Mouse (Mus musculus) spleen, adult 2 months (tissue): ENCODE measurements around the gene Rpl9. TPM values are rescaled to one million over a fixed set of nuclear protein-coding genes. Genes with fewer than 3 reads are reported as not detected.
A peak's percentile ranks its signal among the peaks of the same experiment; 100 is the strongest.

Experiments
- DNase-seq, 2 experiments: peaks; one replicate each; pipeline versions ENCODE4 v3.0.0 to v3.0.0-alpha.2; 2012 to 2021; ENCODE audit warnings: low spot score in 2 of 2, low read depth in 1 of 2
- H3K27ac ChIP-seq: fragments of 200-500 bp; 2 replicates; pipeline ENCODE4 v1.5.1; 2012; ENCODE audit warnings: low read length, inconsistent platforms; ENCODE audit not compliant: insufficient read depth
- H3K27me3 ChIP-seq: fragments of 200-500 bp; 2 replicates; pipeline ENCODE4 v1.6.1; 2012; ENCODE audit warnings: mild to moderate bottlenecking, moderate library complexity, low read length, inconsistent platforms; ENCODE audit not compliant: control insufficient read depth, insufficient read depth
- H3K36me3 ChIP-seq: fragments of 200-500 bp; 2 replicates; pipeline ENCODE4 v1.6.1; 2012; ENCODE audit warnings: mild to moderate bottlenecking, low read length, inconsistent platforms; ENCODE audit not compliant: control insufficient read depth, insufficient read depth
- H3K4me1 ChIP-seq: fragments of 200-500 bp; 2 replicates; pipeline ENCODE4 v1.6.1; 2011; ENCODE audit warnings: inconsistent platforms; ENCODE audit not compliant: control insufficient read depth, insufficient read depth, insufficient read length
- H3K4me3 ChIP-seq: fragments of 200-500 bp; 2 replicates; pipeline ENCODE4 v1.5.1; 2011; ENCODE audit warnings: mild to moderate bottlenecking, inconsistent platforms; ENCODE audit not compliant: insufficient read depth, insufficient read length; ENCODE audit errors: extremely low read depth
- CTCF ChIP-seq: fragments of 200-500 bp; IDR thresholded peaks from 2 replicates; pipeline ENCODE4 v1.5.1; 2011; ENCODE audit warnings: mild to moderate bottlenecking, inconsistent platforms; ENCODE audit not compliant: insufficient read depth, insufficient read length, insufficient replicate concordance; ENCODE audit errors: extremely low read depth
- POLR2A ChIP-seq: fragments of 200-500 bp; IDR thresholded peaks from 2 replicates; pipeline ENCODE4 v1.6.1; 2011; ENCODE audit warnings: low read depth, low read length, inconsistent platforms
- WGBS: fragments of 180-500 bp; shearing (Covaris S2); methylation state at CpG from one replicate; pipeline ENCODE4 v1.1.7; 2018; 5-methylcytosine and 5-hydroxymethylcytosine counted together
- polyA plus RNA-seq: library from polyadenylated mRNA; depleted of rRNA; stranded (reverse); fragments of >200 nt; gene quantifications from 2 replicates; pipeline ENCODE4 v1.2.3, GENCODE M21; 2012

Rpl9 gene
- polyA plus RNA-seq, 1 experiment: 173 TPM

GRCm38 (mm10) chr5:65407989-65408388 is 16.7 kb upstream of the Rpl9 start:
- Histone ChIP-seq H3K27ac (no peak overlapping the region), H3K36me3 (peaks cover 19% of the 10 kb centered on the region), H3K27me3 (no peaks in the 10 kb centered on the region), H3K4me1 (no peaks in the 10 kb centered on the region), H3K4me3 (no peak overlapping the region)
- WGBS: 95% methylated on average over 12 of the region's 12 CpGs
- no peak for DNase-seq
- TF ChIP-seq CTCF (no peak), POLR2A (no peak)

- Histone ChIP-seq H3K27me3 (no peaks in the 10 kb centered on the region), H3K36me3 (peaks cover 24% of the 10 kb centered on the region), H3K4me1 (no peaks in the 10 kb centered on the region), H3K4me3 (no peak overlapping the region), H3K27ac (no peak overlapping the region)
- peak; percentile 62 to 66 for DNase-seq
- TF ChIP-seq POLR2A (no peak), CTCF (peak; percentile 79; the same call in 1 of the 2 replicates)
- 27% methylated on average over 2 of the region's 2 CpGs for WGBS
These were observed 10.2 kb upstream of the Rpl9 start for GRCm38 (mm10) chr5:65401251-65401994.

GRCm38 (mm10) chr5:65394425-65394824 is 3.2 kb upstream of the Rpl9 start:
- Histone ChIP-seq H3K27me3 (no peaks in the 10 kb centered on the region), H3K4me1 (peaks cover 7% of the 10 kb centered on the region; the same call in 1 of the 2 replicates), H3K4me3 (no peak overlapping the region), H3K36me3 (peaks cover 16% of the 10 kb centered on the region), H3K27ac (no peak overlapping the region)
- DNase-seq: no peak
- 93% methylated on average over 7 of the region's 7 CpGs for WGBS
- TF ChIP-seq CTCF (no peak), POLR2A (no peak)

GRCm38 (mm10) chr5:65391753-65392152 is 509 bp upstream of the Rpl9 start:
- WGBS: 3% methylated on average over 12 of the region's 12 CpGs
- Histone ChIP-seq H3K36me3 (peaks cover 15% of the 10 kb centered on the region), H3K27me3 (no peaks in the 10 kb centered on the region), H3K4me1 (peaks cover 7% of the 10 kb centered on the region; the same call in 1 of the 2 replicates), H3K27ac (peak overlapping the region; percentile 49; the same call in 1 of the 2 replicates), H3K4me3 (peak overlapping the region; percentile 84)
- TF ChIP-seq CTCF (no peak), POLR2A (no peak)
- DNase-seq: no peak

GRCm38 (mm10) chr5:65387008-65387867 is 4.0 kb downstream of the Rpl9 start:
- H3K36me3 ChIP-seq: peaks cover 11% of the 10 kb centered on the region
- no peak overlapping the region for H3K27ac ChIP-seq
- 87% methylated on average over 6 of the region's 6 CpGs for WGBS
- no peak overlapping the region for H3K4me3 ChIP-seq
- peaks cover 7% of the 10 kb centered on the region; the same call in 1 of the 2 replicates for H3K4me1 ChIP-seq
- TF ChIP-seq CTCF: no peak
- no peak for TF ChIP-seq POLR2A
- no peaks in the 10 kb centered on the region for H3K27me3 ChIP-seq
- DNase-seq: no peak

- DNase-seq: no peak
- Histone ChIP-seq H3K27ac (no peak overlapping the region), H3K27me3 (no peaks in the 10 kb centered on the region), H3K4me1 (peaks cover 5% of the 10 kb centered on the region; the same call in 1 of the 2 replicates), H3K36me3 (peaks cover 11% of the 10 kb centered on the region), H3K4me3 (no peak overlapping the region)
- TF ChIP-seq POLR2A: no peak
- no peak for TF ChIP-seq CTCF
- WGBS: 88% methylated on average over 2 of the region's 2 CpGs
These were observed 5.5 kb downstream of the Rpl9 start for GRCm38 (mm10) chr5:65385704-65386103.
